Mouse (Mus musculus) cerebellum, adult 8-10 months (tissue): Measurements from ENCODE around the gene Ibtk.

Experiments used
- DNase-seq: peaks from one replicate; pipeline ENCODE4 v3.0.0; 2022

Ibtk gene

GRCm38 (mm10) chr9:85695606-85696005, 53.5 kb downstream of the Ibtk start:
- no peak for DNase-seq

- DNase-seq: no peak
These were observed 55.7 kb downstream of the Ibtk start for GRCm38 (mm10) chr9:85693231-85694116.

GRCm38 (mm10) chr9:85685010-85685409, 64.1 kb downstream of the Ibtk start:
- no peak for DNase-seq

GRCm38 (mm10) chr9:85675131-85675905, 73.8 kb downstream of the Ibtk start:
- no peak for DNase-seq

GRCm38 (mm10) chr9:85673907-85674481, 75.1 kb downstream of the Ibtk start:
- no peak for DNase-seq

DNA sequence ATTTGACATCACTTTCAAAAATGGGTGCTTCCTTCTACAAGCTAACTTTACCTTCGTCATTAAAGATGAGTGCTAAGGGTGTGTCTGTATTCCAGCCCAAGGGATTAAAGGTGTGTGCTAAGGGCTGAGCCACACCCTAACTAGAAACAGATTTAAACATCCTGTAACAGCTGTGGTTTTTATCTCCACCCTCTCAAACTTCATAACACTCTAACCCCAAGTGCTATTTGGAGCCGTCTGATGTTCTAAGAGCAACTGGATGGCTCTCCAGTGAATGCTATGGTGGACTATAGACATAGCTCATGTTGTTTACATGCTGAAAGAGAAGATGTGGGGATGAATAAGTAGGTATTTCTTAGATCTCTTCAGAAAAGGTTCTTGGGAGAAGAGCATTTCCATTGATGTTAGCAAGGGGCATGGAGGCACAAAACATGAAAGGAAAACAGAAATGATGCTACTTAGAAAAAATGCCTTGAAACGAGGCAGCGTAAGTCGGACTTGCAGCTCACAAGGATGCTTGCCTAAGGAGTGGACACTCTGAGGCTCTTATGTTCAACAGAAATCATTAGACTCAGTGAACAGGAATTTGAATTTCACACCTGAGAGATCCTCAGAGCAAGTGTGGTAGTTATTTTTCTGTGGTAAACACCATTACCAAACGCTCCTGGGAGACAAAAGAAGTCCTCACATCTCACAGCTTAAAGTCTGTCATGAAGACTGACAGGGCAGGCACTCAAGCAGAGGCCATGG, 77.4 kb downstream of the Ibtk start:
- no peak for DNase-seq

- DNase-seq: no peak
These were observed 84.8 kb downstream of the Ibtk start for GRCm38 (mm10) chr9:85664316-85664715.

GRCm38 (mm10) chr9:85663810-85664209, 85.3 kb downstream of the Ibtk start:
- DNase-seq: no peak

DNA sequence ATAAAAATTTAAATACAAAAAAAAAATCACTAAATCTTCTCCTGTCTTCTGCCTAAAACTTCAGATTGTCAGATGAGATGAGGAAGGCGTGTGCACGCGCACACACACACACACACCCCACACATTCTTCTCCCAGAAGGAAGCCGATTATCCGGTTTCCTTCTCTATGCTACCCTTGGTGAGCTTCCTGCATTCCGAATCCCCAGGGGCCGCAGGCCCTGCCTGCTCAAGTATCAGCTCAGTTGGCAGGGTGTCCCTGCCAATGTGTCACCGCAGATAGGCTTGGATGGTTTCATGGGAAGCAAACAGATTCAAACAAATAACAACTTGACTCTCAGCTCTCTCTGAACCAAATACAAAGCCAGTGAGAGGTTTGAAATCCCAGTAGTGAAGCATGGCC, 86.0 kb downstream of the Ibtk start:
- DNase-seq: no peak

DNA sequence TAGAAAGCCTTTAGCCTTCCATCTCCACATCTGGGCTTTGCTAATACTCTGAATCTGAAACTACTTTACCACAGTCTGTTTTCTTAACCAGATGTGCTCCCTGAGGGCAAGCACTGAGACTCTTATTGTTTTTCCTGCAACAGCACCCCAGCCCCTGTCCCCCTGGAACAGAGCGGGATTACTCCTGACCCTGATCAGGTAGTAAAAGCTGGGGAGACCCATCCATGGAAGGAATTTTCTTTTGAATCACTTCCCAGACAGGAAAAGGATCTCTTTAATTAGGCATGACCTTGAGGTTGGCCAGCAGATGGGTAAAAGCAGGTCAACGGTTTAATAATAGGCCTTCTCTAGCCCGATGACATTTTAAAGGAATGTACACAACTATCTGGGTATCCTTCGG, 95.7 kb downstream of the Ibtk start:
- DNase-seq: no peak

- DNase-seq: no peak
These were observed 110.9 kb downstream of the Ibtk start for GRCm38 (mm10) chr9:85638276-85638675.
